Mouse (Mus musculus): ENCODE measurements around the gene Exoc4. TPM values are rescaled to one million over a fixed set of nuclear protein-coding genes. Genes with fewer than 3 reads are reported as not detected.

Exoc4 gene
- total RNA-seq, 2 experiments from 2014 or later = 49.7 TPM

DNA sequence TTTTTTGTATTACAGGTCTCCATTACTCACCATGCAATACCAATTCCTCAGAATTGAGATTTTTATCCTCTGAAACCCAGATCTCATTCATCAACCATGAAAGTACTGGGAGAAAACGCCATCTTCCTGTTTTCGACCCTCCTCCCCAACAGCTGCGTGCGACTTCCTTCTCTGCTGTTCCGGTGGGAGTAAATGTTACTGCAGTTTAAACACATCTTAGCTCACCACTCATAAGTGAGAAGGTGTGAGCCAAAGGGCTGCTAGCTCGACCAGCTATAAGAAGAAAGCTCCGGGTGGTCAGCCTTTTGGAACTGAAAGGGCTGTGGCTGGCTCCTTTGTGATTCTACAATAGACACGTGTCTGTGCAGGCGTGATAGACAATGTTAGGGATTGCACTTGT, 733.8 kb downstream of the Exoc4 start:
- no peak for DNase-seq
- intact Hi-C loops (cut with DNase I) = no loop called here

GRCm38 (mm10) chr6:33987132-33987531, 738.2 kb downstream of the Exoc4 start:
- no peak for DNase-seq
- intact Hi-C loops (cut with DNase I) = no loop called here

- intact Hi-C loops (cut with DNase I) = no loop called here
- no peak for DNase-seq
Measured at GRCm38 (mm10) chr6:33992213-33993034, 743.5 kb downstream of the Exoc4 start.

DNA sequence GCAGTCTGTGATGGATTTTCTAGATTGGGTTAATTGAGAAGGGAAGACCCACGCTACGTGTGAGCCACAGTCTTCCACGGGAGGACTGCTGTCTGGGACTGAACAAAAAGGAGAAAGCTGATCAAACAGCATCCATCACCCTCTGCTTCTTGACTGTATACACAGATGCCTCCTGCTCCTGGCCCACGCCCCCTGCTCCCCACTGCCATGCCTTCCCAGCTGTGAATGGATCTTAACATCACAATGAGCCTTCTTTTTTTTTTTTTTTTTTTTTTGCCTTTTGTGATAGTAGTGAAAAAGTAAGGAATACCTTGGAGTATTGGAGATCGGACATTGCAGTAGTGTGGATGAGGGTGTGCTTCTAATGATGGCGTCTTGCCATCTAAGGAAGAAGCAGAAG, 745.0 kb downstream of the Exoc4 start:
- DNase-seq = no peak
- intact Hi-C loops (cut with DNase I) = no loop called here

DNA sequence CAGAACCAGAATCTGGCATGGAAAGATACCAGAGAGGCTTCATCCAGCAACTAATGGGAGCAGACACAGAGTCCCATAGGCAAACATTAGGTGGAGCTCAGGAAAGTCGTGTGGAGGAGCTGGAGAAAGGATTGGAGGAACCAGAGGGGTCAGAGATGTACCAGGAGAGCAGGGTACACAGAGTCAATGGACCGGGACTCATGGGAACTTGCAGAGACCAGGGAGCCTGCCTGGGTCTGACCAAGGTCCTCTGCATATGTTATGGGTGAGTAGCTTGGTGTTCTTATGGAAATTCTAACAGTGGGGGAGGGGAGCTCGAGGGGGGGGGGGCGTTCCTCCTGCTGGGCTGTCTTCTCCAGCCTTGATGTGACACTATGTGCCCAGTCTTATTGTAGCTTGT, 749.7 kb downstream of the Exoc4 start:
- DNase-seq = no peak
- intact Hi-C loops (cut with DNase I) = no loop called here

- intact Hi-C loops (cut with DNase I) = no loop called here
- no peak for DNase-seq
Measured at GRCm38 (mm10) chr6:33999530-33999929, 750.6 kb downstream of the Exoc4 start.

DNA sequence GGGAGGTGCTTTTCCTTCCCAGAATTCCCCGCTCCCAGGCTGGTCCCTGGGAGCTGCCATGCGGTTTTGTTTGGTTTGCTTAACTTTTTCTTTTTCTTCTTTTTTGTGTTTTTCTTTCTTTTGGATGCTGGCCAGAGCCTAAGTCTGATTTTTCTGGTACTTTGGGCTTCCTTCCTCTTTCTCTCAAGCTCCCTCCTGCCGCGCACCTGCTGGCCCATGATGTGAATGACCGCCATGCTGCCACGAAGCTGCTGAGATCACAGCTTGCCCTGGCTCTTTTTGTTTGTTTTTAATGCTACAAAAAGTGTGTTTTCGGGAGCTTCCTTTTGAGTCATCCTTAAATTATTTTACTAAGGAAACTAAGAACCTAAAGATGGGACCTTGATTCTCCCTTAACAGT, 751.8 kb downstream of the Exoc4 start:
- intact Hi-C loops (cut with DNase I) = no loop called here
- no peak for DNase-seq

DNA sequence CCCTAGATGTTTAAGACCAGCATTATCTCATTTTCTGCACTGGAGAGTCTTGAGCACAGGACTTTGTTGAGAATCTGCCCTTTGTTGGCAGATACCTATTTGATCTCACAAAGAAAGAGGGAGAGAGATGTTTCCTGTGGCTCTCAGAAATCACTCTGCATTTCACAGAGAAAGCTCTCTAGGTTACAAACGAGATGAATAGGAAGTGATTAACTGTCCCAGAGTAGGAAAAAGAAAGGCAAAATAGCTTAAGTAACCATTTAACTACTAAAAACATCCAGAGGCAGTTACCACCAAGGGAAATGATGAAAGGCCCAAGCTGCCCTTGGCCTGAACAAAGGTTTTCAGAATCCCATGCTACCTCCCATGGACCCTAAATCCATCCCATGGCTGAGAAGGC, 754.1 kb downstream of the Exoc4 start:
- intact Hi-C loops (cut with DNase I) = no loop called here
- DNase-seq = no peak

GRCm38 (mm10) chr6:34013469-34013868, 764.6 kb downstream of the Exoc4 start:
- DNase-seq = no peak
- intact Hi-C loops (cut with DNase I) = no loop called here

Other genes starting within 250 kb of the Exoc4 start
- 100 to 1,000 TPM; 444 to 445 TPM for gene Chchd3, start 188.8 kb upstream of the Exoc4 start, total RNA-seq (2021)

All from heart, postnatal 10 days (tissue).